Mouse (Mus musculus) olfactory bulb, adult 2 months (tissue): Measurements from ENCODE around the gene Bpifc. TPM values are rescaled to one million over a fixed set of nuclear protein-coding genes. Genes with fewer than 3 reads are reported as not detected.

Source experiments
- H3K27ac ChIP-seq: fragments of 200-500 bp; 2 replicates; pipeline ENCODE4 v1.5.1; 2012; ENCODE audit warnings: low read depth, low read length; ENCODE audit not compliant: insufficient read depth
- H3K4me1 ChIP-seq: fragments of 200-500 bp; 2 replicates; pipeline ENCODE4 v1.6.1; 2012; ENCODE audit warnings: low read length; ENCODE audit not compliant: control insufficient read depth, insufficient read depth
- H3K4me3 ChIP-seq: fragments of 200-500 bp; 2 replicates; pipeline ENCODE4 v1.5.1; 2012; ENCODE audit warnings: mild to moderate bottlenecking, low read depth, low read length, moderate library complexity; ENCODE audit not compliant: insufficient read depth
- CTCF ChIP-seq: fragments of 200-500 bp; IDR thresholded peaks from 2 replicates; pipeline ENCODE4 v1.5.1; 2012; ENCODE audit warnings: low read depth, mild to moderate bottlenecking, low read length, moderate library complexity; ENCODE audit not compliant: insufficient read depth
- POLR2A ChIP-seq: fragments of 200-500 bp; IDR thresholded peaks from 2 replicates; pipeline ENCODE4 v1.6.1; 2012; ENCODE audit warnings: mild to moderate bottlenecking, low read depth, low read length, moderate library complexity; ENCODE audit not compliant: insufficient read depth
- WGBS: fragments of 180-500 bp; shearing (Covaris S2); methylation state at CpG from one replicate; pipeline ENCODE4 v1.1.7; 2018; 5-methylcytosine and 5-hydroxymethylcytosine counted together
- polyA plus RNA-seq: library from polyadenylated mRNA; stranded (reverse); fragments of >200 nt; gene quantifications from 2 replicates; pipeline ENCODE4 v1.2.4, GENCODE M21; 2012; ENCODE audit warnings: low replicate concordance; ENCODE audit not compliant: missing spikeins, insufficient read depth, insufficient read length

Gene Bpifc
- polyA plus RNA-seq, 1 experiment: not detected

GRCm38 (mm10) chr10:86022474-86022816 lies 10.8 kb upstream of the Bpifc start:
- 0 out of 2 replicates have a peak, but pooled peaks cover 4% of the 10 kb centered on the region for H3K4me1 ChIP-seq
- 8% methylated on average over 6 of the region's 6 CpGs for WGBS
- peak overlapping the region; percentile 93 for H3K4me3 ChIP-seq
- H3K27ac ChIP-seq: peak overlapping the region; percentile 81; the same call in 1 of the 2 replicates
- no peak for TF ChIP-seq CTCF
- TF ChIP-seq POLR2A: no peak

GRCm38 (mm10) chr10:86021749-86022473 lies 10.2 kb upstream of the Bpifc start, which contains the start of gene Fbxo7:
Gene Fbxo7, plus strand, starts transcription at chr10:86021972.
- H3K27ac ChIP-seq: peak within 1 kb of the TSS; percentile 81
- TF ChIP-seq CTCF (peak; percentile 98), POLR2A (no peak; the same call in 1 of the 2 replicates)
- WGBS: under 1% methylated on average over 82 of the region's 82 CpGs
- H3K4me3 ChIP-seq: peak within 1 kb of the TSS; percentile 93
- 0 out of 2 replicates have a peak, but pooled peaks cover 4% of the 10 kb centered on the region for H3K4me1 ChIP-seq

GRCm38 (mm10) chr10:86021408-86021748 lies 9.7 kb upstream of the Bpifc start:
- 0 out of 2 replicates have a peak, but pooled peaks cover 4% of the 10 kb centered on the region for H3K4me1 ChIP-seq
- H3K4me3 ChIP-seq: peak overlapping the region; percentile 93
- no peak overlapping the region for H3K27ac ChIP-seq
- 0% methylated on average over 3 of the region's 3 CpGs for WGBS
- TF ChIP-seq CTCF: no peak
- no peak for TF ChIP-seq POLR2A

- H3K4me1 ChIP-seq: 0 out of 2 replicates have a peak, but pooled peaks cover 2% of the 10 kb centered on the region
- WGBS: 51% methylated on average over 5 of the region's 5 CpGs
- no peak for TF ChIP-seq CTCF
- H3K4me3 ChIP-seq: no peak overlapping the region
- no peak overlapping the region for H3K27ac ChIP-seq
These were observed 7.1 kb upstream of the Bpifc start for GRCm38 (mm10) chr10:86018813-86019212.

- TF ChIP-seq POLR2A (no peak), CTCF (no peak)
- H3K27ac ChIP-seq: no peak overlapping the region
- no peak overlapping the region for H3K4me3 ChIP-seq
- WGBS: 96% methylated on average over 7 of the region's 7 CpGs
- H3K4me1 ChIP-seq: no peaks in the 10 kb centered on the region
These were observed 6.1 kb upstream of the Bpifc start for GRCm38 (mm10) chr10:86017781-86018180.

GRCm38 (mm10) chr10:86011172-86011571 lies 523 bp downstream of the Bpifc start:
- no peaks in the 10 kb centered on the region for H3K4me1 ChIP-seq
- H3K27ac ChIP-seq: no peak overlapping the region
- no peak for TF ChIP-seq CTCF
- no peak for TF ChIP-seq POLR2A
- H3K4me3 ChIP-seq: no peak overlapping the region
- WGBS: 73% methylated on average over 2 of the region's 2 CpGs

- no peaks in the 10 kb centered on the region for H3K4me1 ChIP-seq
- no peak for TF ChIP-seq POLR2A
- no peak for TF ChIP-seq CTCF
- no peak overlapping the region for H3K27ac ChIP-seq
- H3K4me3 ChIP-seq: no peak overlapping the region
- 47% methylated on average over 6 of the region's 6 CpGs for WGBS
These were observed 1.1 kb downstream of the Bpifc start for GRCm38 (mm10) chr10:86010636-86011035.

- 91% methylated on average over 2 of the region's 2 CpGs for WGBS
- Histone ChIP-seq H3K4me3 (no peak overlapping the region), H3K27ac (no peak overlapping the region), H3K4me1 (no peaks in the 10 kb centered on the region)
- TF ChIP-seq POLR2A (no peak), CTCF (no peak)
These were observed 2.0 kb downstream of the Bpifc start for GRCm38 (mm10) chr10:86009688-86010087.

GRCm38 (mm10) chr10:86006455-86006854 lies 5.2 kb downstream of the Bpifc start:
- no peaks in the 10 kb centered on the region for H3K4me1 ChIP-seq
- H3K27ac ChIP-seq: no peak overlapping the region
- H3K4me3 ChIP-seq: no peak overlapping the region
- WGBS: 56% methylated on average over 5 of the region's 5 CpGs
- TF ChIP-seq POLR2A: no peak
- TF ChIP-seq CTCF: no peak
